Mouse (Mus musculus) lung, postnatal 25 days (tissue): ENCODE data around the gene Olfr1254.

Experiments used
- DNase-seq: peaks from one replicate; pipeline ENCODE4 v3.0.0; 2022; ENCODE audit warnings: low spot score

Gene Olfr1254

GRCm38 (mm10) chr2:89793519-89793918 lies at the start of gene Olfr1254:
TSS of gene Olfr1254 (minus strand) at chr2:89793619.
- DNase-seq = no peak

GRCm38 (mm10) chr2:89841455-89841854 lies 48.0 kb upstream of the Olfr1254 start, which contains the start of gene Olfr1256:
TSS of gene Olfr1256 (minus strand) at chr2:89841555.
- no peak for DNase-seq

GRCm38 (mm10) chr2:89820216-89820615 lies 26.8 kb upstream of the Olfr1254 start:
- DNase-seq = no peak

GRCm38 (mm10) chr2:89811751-89812150 lies 18.3 kb upstream of the Olfr1254 start, which contains the start of gene Olfr1255:
TSS of gene Olfr1255 (plus strand) at chr2:89812051.
- DNase-seq = no peak

GRCm38 (mm10) chr2:89810751-89811150 lies 17.3 kb upstream of the Olfr1254 start:
- DNase-seq = no peak

- DNase-seq = no peak
Measured at GRCm38 (mm10) chr2:89799583-89799982, 6.2 kb upstream of the Olfr1254 start.

- DNase-seq = no peak
Measured at GRCm38 (mm10) chr2:89756990-89757389, 36.4 kb downstream of the Olfr1254 start, which contains the start of gene Olfr1253. TSS of gene Olfr1253 (minus strand) at chr2:89757090.
